Mouse (Mus musculus) hindbrain, embryonic 16.5 days (tissue): ENCODE measurements around the gene Fam32a. TPM values are rescaled to one million over a fixed set of nuclear protein-coding genes. Genes with fewer than 3 reads are reported as not detected.

Experiments
- ATAC-seq: fragments of 200-750 bp; cut with Nextera tagmentation; 2 replicates; pipeline ENCODE4 v1.8.0; 2017; ENCODE audit warnings: moderate TSS enrichment, moderate library complexity
- H3K27ac ChIP-seq: fragments of 300-500 bp; sonication (generic); 2 replicates; pipeline ENCODE4 v1.5.1; 2014; ENCODE audit warnings: low read depth, mild to moderate bottlenecking, control low read depth, low read length, moderate library complexity
- H3K27me3 ChIP-seq: fragments of 300-500 bp; sonication (generic); replicated peaks from 2 replicates; pipeline ENCODE4 v1.6.1; 2014; ENCODE audit warnings: low read length; ENCODE audit not compliant: control insufficient read depth, insufficient read depth
- H3K36me3 ChIP-seq: fragments of 300-500 bp; sonication (generic); 2 replicates; pipeline ENCODE4 v1.6.1; 2014; ENCODE audit warnings: mild to moderate bottlenecking, low read length, moderate library complexity, mixed read lengths; ENCODE audit not compliant: control insufficient read depth, insufficient read depth
- H3K4me1 ChIP-seq: fragments of 300-500 bp; sonication (generic); 2 replicates; pipeline ENCODE4 v1.6.1; 2014; ENCODE audit warnings: low read depth, low read length; ENCODE audit not compliant: control insufficient read depth, insufficient read depth
- H3K4me2 ChIP-seq: fragments of 300-500 bp; sonication (generic); 2 replicates; pipeline ENCODE4 v1.6.1; 2014; ENCODE audit warnings: mild to moderate bottlenecking, low read length, control low read depth, moderate library complexity
- H3K4me3 ChIP-seq: fragments of 300-500 bp; sonication (generic); 2 replicates; pipeline ENCODE4 v1.5.1; 2014; ENCODE audit warnings: mild to moderate bottlenecking, low read length, control low read depth, moderate library complexity
- H3K9ac ChIP-seq: fragments of 300-500 bp; sonication (generic); 2 replicates; pipeline ENCODE4 v1.6.1; 2014; ENCODE audit warnings: low read depth, mild to moderate bottlenecking, control low read depth, low read length, moderate library complexity
- H3K9me3 ChIP-seq: fragments of 300-500 bp; sonication (generic); 2 replicates; pipeline ENCODE4 v1.6.1; 2014; ENCODE audit warnings: mild to moderate bottlenecking, low read length, moderate library complexity; ENCODE audit not compliant: control insufficient read depth
- WGBS: fragments of 180-500 bp; shearing (Covaris S2); extraction: QIAGEN DNeasy Blood & Tissue Kit; methylation state at CpG from one replicate; pipeline ENCODE4 v1.1.7; 2014; 5-methylcytosine and 5-hydroxymethylcytosine counted together
- polyA plus RNA-seq: library from polyadenylated mRNA; unstranded; fragments of >200 nt; fragmentation: Nextera tagmentation; extraction: Ambion mirVana; gene quantifications from 2 replicates; pipeline ENCODE4 v1.2.1, GENCODE M21; 2015

The Fam32a gene
- polyA plus RNA-seq, result 95.0 and 98.2 TPM in 2 replicates

DNA sequence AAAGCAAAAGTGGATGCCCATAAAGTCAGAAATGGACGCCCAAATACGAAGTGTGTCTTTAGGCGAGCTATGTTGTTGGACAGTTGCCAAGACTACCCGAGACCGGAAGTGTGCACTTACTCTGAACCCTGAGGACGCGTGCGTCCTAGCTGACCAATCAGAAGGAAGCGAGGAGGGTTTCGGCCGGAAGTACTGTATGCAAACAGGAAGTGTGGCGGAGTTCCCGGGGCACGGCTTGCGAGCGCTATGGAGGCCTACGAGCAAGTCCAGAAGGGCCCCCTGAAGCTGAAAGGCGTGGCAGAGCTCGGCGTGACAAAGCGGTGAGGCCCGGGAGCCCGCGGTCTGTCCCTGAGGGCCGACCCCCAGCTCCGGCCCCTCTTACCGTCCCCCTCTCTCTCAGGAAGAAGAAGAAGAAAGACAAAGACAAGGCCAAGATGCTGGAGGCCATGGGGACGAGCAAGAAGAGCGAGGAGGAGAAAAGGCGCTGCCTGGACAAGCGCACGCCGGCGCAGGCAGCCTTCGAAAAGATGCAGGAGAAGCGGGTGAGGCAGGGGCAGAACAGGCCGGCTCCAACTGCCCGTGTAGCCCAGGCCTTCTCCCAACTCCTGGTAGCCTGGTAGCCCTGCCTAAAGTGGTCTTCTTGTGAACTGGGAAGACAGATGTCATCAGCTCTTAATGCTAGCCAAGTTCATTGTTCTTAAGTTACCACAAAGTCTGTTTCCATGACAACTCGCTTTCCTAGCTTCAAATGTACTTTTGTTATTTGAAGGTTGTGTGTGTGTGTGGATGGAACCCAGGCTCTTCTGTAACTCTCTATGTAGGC, at the start of gene Fam32a:
Gene Fam32a, plus strand, starts transcription at position 190 of the 823 bp plus-strand sequence.
- peak; percentile 98 for ATAC-seq
- H3K9me3 ChIP-seq, result no peaks in the 10 kb centered on the region
- WGBS, result 10% methylated on average over 39 of the region's 39 CpGs
- peaks cover 14% of the 10 kb centered on the region for H3K4me1 ChIP-seq
- H3K36me3 ChIP-seq, result peaks cover 13% of the 10 kb centered on the region
- H3K27me3 ChIP-seq, result peaks cover 2% of the 10 kb centered on the region; the same call in 1 of the 2 replicates
- H3K4me3 ChIP-seq, result peak within 1 kb of the TSS; percentile 77
- peak within 1 kb of the TSS; percentile 70 for H3K9ac ChIP-seq
- peak within 1 kb of the TSS; percentile 26 for H3K27ac ChIP-seq
- peak within 1 kb of the TSS; percentile 88 for H3K4me2 ChIP-seq

DNA sequence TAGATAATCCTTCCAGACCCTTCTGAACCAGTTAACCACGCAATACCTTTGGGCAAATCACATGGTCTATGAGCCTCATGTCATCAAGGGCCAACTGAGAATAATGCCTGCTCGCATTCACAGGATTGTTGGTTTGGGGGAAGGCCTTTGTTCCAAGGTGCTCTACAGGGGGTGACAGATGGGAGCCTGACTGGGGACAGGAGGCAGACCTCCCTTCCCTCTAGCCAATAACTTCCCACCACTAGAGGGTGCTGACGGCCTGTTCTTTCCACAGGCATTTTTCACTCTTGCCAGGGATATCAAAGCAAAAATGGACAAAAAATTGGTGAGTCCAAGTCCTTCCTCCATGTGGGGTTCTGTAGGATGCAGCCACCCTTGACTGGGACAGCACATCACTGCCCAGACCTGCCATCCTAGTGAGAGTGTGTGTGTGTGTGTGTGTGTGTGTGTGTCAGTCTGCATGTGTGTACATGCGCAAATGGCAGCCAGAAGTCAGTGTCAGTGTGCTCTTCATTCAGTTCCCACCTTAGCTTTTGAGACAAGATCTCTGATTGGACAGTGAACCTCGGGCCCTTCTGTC, 42.1 kb upstream of the Fam32a start:
- peaks cover 58% of the 10 kb centered on the region for H3K36me3 ChIP-seq
- 65% methylated on average over 5 of the region's 5 CpGs for WGBS
- H3K9me3 ChIP-seq, result no peaks in the 10 kb centered on the region
- H3K27me3 ChIP-seq, result no peaks in the 10 kb centered on the region
- ATAC-seq, result peak; percentile 43
- H3K27ac ChIP-seq, result no peak overlapping the region
- no peak overlapping the region for H3K4me3 ChIP-seq
- H3K4me2 ChIP-seq, result no peak overlapping the region
- no peaks in the 10 kb centered on the region for H3K4me1 ChIP-seq
- H3K9ac ChIP-seq, result no peak overlapping the region

DNA sequence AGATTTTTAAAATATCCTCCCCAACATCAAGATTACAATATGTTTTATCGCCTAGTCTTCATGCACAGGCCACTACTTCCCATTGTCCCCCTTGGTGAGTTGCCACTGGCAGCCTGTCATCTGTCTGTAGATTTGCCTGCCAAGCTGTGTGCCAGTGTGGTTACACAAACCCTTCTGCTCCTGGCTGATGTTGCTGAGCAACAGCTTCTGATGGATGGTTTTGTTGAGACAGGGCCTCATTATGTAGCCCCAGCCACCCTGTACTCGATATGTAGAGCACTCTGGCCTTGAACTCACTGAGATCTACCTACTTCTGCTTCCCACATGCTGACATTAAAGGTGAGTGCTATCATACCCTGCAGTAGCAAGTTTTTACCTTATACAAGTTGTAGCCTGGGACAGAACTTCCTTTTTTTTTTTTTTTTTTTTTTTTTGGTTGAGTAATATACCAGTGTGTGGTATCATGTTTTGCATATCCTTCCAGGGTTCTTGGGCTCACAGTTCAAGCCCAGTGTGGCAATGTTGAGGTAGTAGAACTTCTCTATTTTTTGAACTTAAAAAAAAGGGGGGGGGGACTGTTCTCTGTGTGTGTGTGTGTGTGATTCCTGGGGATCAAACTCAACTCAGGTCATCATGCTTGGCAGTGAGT, 35.9 kb upstream of the Fam32a start:
- peak; percentile 79 for ATAC-seq

DNA sequence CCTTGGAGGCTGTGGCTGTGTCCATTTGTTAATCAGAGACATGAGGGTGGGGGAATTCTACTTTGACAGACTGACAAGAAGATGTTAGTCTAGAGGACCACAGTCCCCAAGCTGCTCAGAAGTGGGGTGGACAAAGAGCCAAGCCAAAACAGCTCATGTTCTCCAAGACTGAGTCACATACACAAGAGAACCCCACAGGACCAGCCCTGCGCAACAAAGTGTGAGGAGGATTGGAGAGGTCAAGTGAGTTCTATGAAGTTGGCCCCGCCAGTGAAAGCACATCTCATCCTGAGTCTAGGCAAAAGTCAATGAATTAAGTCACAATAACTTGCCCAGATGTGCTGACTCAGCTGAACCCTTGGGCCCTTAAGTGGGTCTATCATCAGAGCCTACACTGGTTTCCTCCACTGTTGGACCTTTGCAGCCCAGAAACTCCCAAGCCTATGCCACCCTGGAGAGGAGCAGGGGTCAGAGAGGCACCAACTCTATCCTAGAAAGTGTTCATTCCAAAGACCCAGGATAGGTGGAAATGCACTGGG, 31.7 kb upstream of the Fam32a start:
- no peaks in the 10 kb centered on the region for H3K9me3 ChIP-seq
- no peaks in the 10 kb centered on the region for H3K27me3 ChIP-seq
- no peak for ATAC-seq
- H3K4me2 ChIP-seq, result no peak overlapping the region
- no peaks in the 10 kb centered on the region; the same call in 1 of the 2 replicates for H3K4me1 ChIP-seq
- H3K9ac ChIP-seq, result no peak overlapping the region
- 84% methylated on average over 2 of the region's 2 CpGs for WGBS
- H3K4me3 ChIP-seq, result no peak overlapping the region
- H3K27ac ChIP-seq, result no peak overlapping the region
- H3K36me3 ChIP-seq, result no peaks in the 10 kb centered on the region

More for the DNA sequence above, 35.9 kb upstream of the Fam32a start:
- Histone ChIP-seq H3K27ac (no peak overlapping the region), H3K4me1 (no peaks in the 10 kb centered on the region; the same call in 1 of the 2 replicates), H3K27me3 (no peaks in the 10 kb centered on the region), H3K36me3 (peaks cover 19% of the 10 kb centered on the region), H3K9ac (no peak overlapping the region), H3K4me3 (no peak overlapping the region), H3K9me3 (no peaks in the 10 kb centered on the region), H3K4me2 (no peak overlapping the region)
- 43% methylated on average over 2 of the region's 2 CpGs for WGBS

DNA sequence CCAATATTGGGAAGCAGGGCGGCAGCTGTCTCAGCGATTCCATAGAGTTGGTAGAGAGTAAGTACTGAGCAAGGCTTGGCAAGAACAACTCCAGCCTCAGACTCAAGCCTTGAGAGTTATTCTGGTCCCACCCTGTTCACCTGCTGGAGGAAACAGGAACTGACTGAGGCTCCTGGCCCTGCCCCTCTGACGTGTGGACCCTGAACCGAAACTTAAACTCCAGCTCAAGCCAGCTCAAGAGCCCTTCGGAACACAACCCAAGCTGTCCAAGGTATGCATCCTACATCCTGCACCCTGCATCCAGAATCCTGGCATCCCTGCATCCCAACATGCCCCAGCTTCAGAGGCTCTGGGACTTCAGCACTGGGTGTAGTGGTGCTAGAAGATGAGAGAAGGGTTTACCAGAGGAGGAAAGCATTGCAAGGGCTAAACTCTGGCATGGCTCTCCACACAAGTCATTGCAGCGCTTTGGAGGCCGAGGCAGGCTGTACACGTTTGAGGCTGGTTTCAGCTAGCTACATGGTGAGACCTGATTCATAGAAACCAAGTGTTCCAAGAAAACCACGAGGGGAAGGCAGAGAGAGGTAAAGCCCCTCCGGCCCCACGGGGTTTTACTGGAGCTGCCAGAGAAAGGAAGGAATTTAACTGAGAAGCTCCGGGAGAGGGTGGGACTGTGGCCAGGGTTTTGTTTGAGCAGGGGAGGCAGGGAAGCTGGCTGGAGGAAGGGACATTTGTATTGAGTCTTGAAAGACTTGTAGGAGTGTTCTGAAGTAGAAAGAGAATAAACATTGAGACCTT, 29.9 kb upstream of the Fam32a start, which contains the start of gene Hsh2d:
Gene Hsh2d, plus strand, starts transcription at position 222 of the 798 bp plus-strand sequence.
- H3K4me2 ChIP-seq, result no peak within 1 kb of the TSS
- H3K27me3 ChIP-seq, result no peaks in the 10 kb centered on the region
- H3K9ac ChIP-seq, result no peak within 1 kb of the TSS
- 66% methylated on average over 12 of the region's 12 CpGs for WGBS
- no peak within 1 kb of the TSS for H3K27ac ChIP-seq
- no peak within 1 kb of the TSS for H3K4me3 ChIP-seq
- H3K4me1 ChIP-seq, result no peaks in the 10 kb centered on the region
- H3K9me3 ChIP-seq, result no peaks in the 10 kb centered on the region
- no peaks in the 10 kb centered on the region for H3K36me3 ChIP-seq
- ATAC-seq, result no peak

DNA sequence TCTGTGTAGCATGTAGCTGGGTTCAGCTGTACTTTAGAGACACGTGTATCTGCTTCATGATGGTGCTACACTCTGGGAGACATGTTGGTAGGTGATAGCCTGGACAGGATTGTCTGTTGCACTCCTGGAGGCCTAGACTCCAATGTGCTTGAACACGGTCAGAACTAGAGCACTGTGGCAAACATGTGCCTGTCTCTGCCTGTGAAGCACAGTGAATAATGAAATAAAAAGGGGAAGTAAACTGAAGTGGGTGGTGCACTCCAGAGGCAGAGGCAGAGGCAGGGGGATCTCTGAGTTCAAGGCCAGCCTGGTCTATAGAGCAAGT, 29.4 kb upstream of the Fam32a start:
- H3K27ac ChIP-seq, result no peak overlapping the region

DNA sequence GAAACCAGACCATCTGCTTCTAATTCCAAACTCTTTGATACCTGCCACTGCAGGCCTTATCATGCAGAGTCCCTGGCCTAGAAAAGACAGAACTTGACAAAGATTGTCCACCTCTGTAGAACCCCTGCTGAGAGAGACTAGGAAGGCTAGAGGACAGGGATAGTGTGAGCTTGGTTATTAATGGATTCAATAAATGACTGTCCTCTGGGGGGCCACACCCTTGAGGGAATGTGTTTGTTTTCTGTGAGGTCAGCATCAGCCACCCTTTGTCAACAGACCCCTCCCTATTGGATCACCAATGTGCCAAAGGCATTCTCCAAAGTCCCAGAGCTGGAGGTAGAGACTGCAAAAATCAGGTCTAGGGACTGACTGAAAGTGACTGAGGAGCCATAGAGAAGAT, 27.5 kb upstream of the Fam32a start:
- no peak for ATAC-seq
- no peaks in the 10 kb centered on the region for H3K36me3 ChIP-seq
- H3K27ac ChIP-seq, result no peak overlapping the region
- no peak overlapping the region for H3K9ac ChIP-seq
- H3K4me2 ChIP-seq, result no peak overlapping the region
- no peak overlapping the region for H3K4me3 ChIP-seq
- H3K27me3 ChIP-seq, result no peaks in the 10 kb centered on the region
- H3K4me1 ChIP-seq, result no peaks in the 10 kb centered on the region
- H3K9me3 ChIP-seq, result no peaks in the 10 kb centered on the region

More for the DNA sequence above, 29.4 kb upstream of the Fam32a start:
- H3K9me3 ChIP-seq, result no peaks in the 10 kb centered on the region
- H3K4me1 ChIP-seq, result no peaks in the 10 kb centered on the region
- no peaks in the 10 kb centered on the region for H3K27me3 ChIP-seq
- 94% methylated on average over 2 of the region's 2 CpGs for WGBS
- no peak overlapping the region for H3K4me3 ChIP-seq
- no peak overlapping the region for H3K4me2 ChIP-seq
- H3K36me3 ChIP-seq, result no peaks in the 10 kb centered on the region
- ATAC-seq, result no peak
- no peak overlapping the region for H3K9ac ChIP-seq

DNA sequence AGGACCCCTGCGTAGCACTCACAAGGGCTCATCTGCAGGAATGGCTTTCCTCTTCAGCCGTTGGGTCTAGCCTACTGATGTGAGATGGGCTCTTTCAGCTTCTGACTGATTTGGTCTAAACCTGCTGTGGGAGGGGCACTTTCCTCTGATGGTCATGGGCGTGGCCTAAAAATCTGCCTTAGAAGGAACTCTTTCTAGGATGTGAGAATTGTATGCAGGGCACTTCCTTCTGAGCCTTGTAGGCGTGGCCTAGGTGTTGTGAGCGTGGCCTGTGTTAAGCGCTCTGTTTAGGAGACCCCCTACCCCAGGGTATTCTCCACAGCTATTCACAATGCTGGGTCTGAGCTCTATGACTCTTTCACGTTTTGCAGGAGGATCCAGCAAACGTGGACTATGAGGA, 21.5 kb upstream of the Fam32a start:
- Histone ChIP-seq H3K4me1 (no peaks in the 10 kb centered on the region), H3K9ac (no peak overlapping the region), H3K27ac (no peak overlapping the region), H3K36me3 (no peaks in the 10 kb centered on the region), H3K4me2 (no peak overlapping the region), H3K9me3 (peaks cover 7% of the 10 kb centered on the region), H3K4me3 (no peak overlapping the region), H3K27me3 (no peaks in the 10 kb centered on the region)
- 66% methylated on average over 8 of the region's 8 CpGs for WGBS
- ATAC-seq, result no peak
